Mouse (Mus musculus): ENCODE data around the gene Tff1. TPM values are rescaled to one million over a fixed set of nuclear protein-coding genes. Genes with fewer than 3 reads are reported as not detected.

Tff1 gene
- polyA plus RNA-seq, 1 experiment from 2014 or later = not detected

DNA sequence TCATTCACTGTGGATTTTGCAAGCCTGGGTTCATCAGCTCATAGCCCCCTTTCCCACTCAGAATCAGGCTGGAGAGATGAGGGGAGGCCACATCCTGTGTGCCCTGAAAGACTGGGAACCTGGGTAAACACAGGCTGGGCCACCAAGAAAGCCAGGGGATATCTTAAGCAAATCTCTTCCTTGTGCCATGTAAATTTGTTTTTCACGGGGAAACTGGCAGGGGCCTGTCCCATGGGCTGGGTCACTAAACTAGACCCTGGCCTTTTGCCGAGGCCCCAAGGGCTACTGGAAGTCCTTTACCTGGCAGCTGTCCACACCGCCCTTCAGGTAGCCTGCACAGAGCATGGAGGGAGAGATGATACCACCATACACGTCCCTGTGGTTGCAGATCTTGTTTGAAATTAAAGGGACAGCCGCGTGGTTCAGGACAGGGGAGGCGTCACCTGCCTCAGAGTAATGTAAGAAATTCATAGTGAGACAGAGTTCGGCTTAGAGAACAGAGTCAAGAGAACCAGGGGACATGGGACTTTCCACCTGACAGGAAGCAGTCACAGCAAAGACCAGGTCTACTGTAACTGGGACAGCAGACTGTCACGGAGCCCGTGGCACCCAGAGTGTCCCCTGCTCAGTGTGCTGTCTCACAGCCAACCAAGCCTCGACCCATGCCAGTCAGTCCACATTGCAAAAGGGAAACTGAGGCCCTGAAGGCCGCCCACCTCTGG is 19.4 kb upstream of the Tff1 start:
- Histone ChIP-seq H3K4me2 (no peak overlapping the region), H3K9ac (no peak overlapping the region), H3K36me3 (no peaks in the 10 kb centered on the region), H3K4me3 (no peak overlapping the region), H3K4me1 (replicated peaks) (no peaks in the 10 kb centered on the region), H3K27me3 (no peaks in the 10 kb centered on the region), H3K9me3 (peaks cover 4% of the 10 kb centered on the region; the same call in 1 of the 2 replicates), H3K27ac (no peak overlapping the region)
- ATAC-seq (ENCODE audit: low FRiP score) = no peak
- 83% methylated on average over 12 of the region's 12 CpGs for WGBS

GRCm38 (mm10) chr17:31183180-31183974 is 18.3 kb upstream of the Tff1 start:
- Histone ChIP-seq H3K27ac (no peak overlapping the region), H3K4me3 (no peak overlapping the region), H3K9me3 (peaks cover 4% of the 10 kb centered on the region; the same call in 1 of the 2 replicates), H3K36me3 (no peaks in the 10 kb centered on the region), H3K27me3 (no peaks in the 10 kb centered on the region), H3K9ac (no peak overlapping the region), H3K4me1 (replicated peaks) (no peaks in the 10 kb centered on the region), H3K4me2 (no peak overlapping the region)
- no peak for ATAC-seq (ENCODE audit: low FRiP score)
- WGBS = 74% methylated on average over 12 of the region's 12 CpGs

GRCm38 (mm10) chr17:31181490-31181889 is 16.4 kb upstream of the Tff1 start:
- H3K4me3 ChIP-seq = no peak overlapping the region
- no peaks in the 10 kb centered on the region for H3K9me3 ChIP-seq
- no peak overlapping the region for H3K4me2 ChIP-seq
- WGBS = 90% methylated on average over 4 of the region's 4 CpGs
- no peak overlapping the region for H3K9ac ChIP-seq
- H3K4me1 ChIP-seq (replicated peaks) = no peaks in the 10 kb centered on the region
- H3K27ac ChIP-seq = no peak overlapping the region
- no peaks in the 10 kb centered on the region for H3K27me3 ChIP-seq
- H3K36me3 ChIP-seq = no peaks in the 10 kb centered on the region
- no peak for ATAC-seq (ENCODE audit: low FRiP score)

DNA sequence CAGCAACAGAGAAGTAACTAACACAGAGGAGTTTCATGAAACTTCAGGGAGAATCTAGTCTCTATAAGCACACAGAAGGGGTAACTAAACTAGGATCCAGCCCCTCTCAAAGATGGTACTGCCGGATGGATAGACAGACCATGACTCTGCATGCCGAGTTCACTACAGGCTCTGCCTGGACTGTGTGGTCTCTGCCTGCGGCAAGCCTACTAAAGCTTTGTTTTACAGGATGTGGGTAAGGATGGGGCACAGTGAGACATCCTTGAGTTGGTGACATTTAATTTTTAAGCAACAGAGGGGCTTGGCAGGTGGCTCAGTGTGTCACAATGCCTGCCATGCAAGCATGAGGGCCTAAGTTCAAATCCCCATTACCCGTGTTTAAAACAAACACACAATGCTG is 11.2 kb upstream of the Tff1 start:
- 96% methylated on average over 4 of the region's 4 CpGs for WGBS
- Histone ChIP-seq H3K9ac (no peak overlapping the region), H3K36me3 (no peaks in the 10 kb centered on the region), H3K4me3 (no peak overlapping the region), H3K27ac (no peak overlapping the region), H3K4me1 (replicated peaks) (no peaks in the 10 kb centered on the region), H3K27me3 (no peaks in the 10 kb centered on the region), H3K4me2 (no peak overlapping the region), H3K9me3 (no peaks in the 10 kb centered on the region)
- ATAC-seq (ENCODE audit: low FRiP score) = no peak

DNA sequence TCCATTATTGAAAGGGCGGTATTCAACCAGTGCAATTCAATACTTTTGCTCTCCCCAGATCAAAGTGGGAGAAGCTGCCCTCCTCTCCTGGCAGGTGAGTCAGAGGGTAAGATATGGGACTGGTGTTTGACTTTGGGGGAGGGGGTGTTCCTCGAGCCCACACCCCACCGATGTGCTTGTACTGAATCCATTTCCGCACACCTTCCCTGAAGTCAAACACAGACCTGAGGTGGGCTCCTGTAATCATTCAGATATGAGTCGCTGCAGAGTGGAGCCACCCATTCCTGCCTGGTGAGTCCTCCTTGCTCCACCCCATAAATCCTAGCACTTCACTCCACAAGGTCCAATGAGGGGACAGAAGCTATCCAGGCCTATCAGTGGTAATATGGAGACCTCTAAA is 4.7 kb upstream of the Tff1 start:
- Histone ChIP-seq H3K9ac (no peak overlapping the region), H3K4me2 (no peak overlapping the region), H3K36me3 (no peaks in the 10 kb centered on the region), H3K4me3 (no peak overlapping the region), H3K4me1 (replicated peaks) (no peaks in the 10 kb centered on the region), H3K9me3 (no peaks in the 10 kb centered on the region), H3K27ac (no peak overlapping the region), H3K27me3 (no peaks in the 10 kb centered on the region)
- no peak for ATAC-seq (ENCODE audit: low FRiP score)
- 91% methylated on average over 5 of the region's 5 CpGs for WGBS

- H3K4me1 ChIP-seq (replicated peaks) = no peaks in the 10 kb centered on the region
- H3K27me3 ChIP-seq = no peaks in the 10 kb centered on the region
- no peak for ATAC-seq (ENCODE audit: low FRiP score)
- H3K4me3 ChIP-seq = no peak overlapping the region
- H3K36me3 ChIP-seq = no peaks in the 10 kb centered on the region
- H3K4me2 ChIP-seq = no peak overlapping the region
- 74% methylated on average over 2 of the region's 2 CpGs for WGBS
- H3K27ac ChIP-seq = no peak overlapping the region
- no peaks in the 10 kb centered on the region for H3K9me3 ChIP-seq
- no peak overlapping the region for H3K9ac ChIP-seq
Measured at GRCm38 (mm10) chr17:31163821-31164220, 1.3 kb downstream of the Tff1 start.

- 89% methylated on average over 12 of the region's 12 CpGs for WGBS
- H3K4me2 ChIP-seq = no peak overlapping the region
- H3K4me3 ChIP-seq = no peak overlapping the region
- no peaks in the 10 kb centered on the region for H3K36me3 ChIP-seq
- no peak overlapping the region for H3K9ac ChIP-seq
- no peaks in the 10 kb centered on the region for H3K27me3 ChIP-seq
- no peaks in the 10 kb centered on the region for H3K9me3 ChIP-seq
- H3K27ac ChIP-seq = no peak overlapping the region
- ATAC-seq (ENCODE audit: low FRiP score) = no peak
- no peaks in the 10 kb centered on the region for H3K4me1 ChIP-seq (replicated peaks)
Measured at GRCm38 (mm10) chr17:31162607-31163006, 2.5 kb downstream of the Tff1 start.

- Histone ChIP-seq H3K27ac (no peak overlapping the region), H3K9ac (no peak overlapping the region), H3K4me2 (no peak overlapping the region), H3K4me1 (replicated peaks) (no peaks in the 10 kb centered on the region), H3K36me3 (no peaks in the 10 kb centered on the region), H3K9me3 (no peaks in the 10 kb centered on the region), H3K4me3 (no peak overlapping the region), H3K27me3 (no peaks in the 10 kb centered on the region)
- no peak for ATAC-seq (ENCODE audit: low FRiP score)
- WGBS = 68% methylated on average over 4 of the region's 4 CpGs
Measured at GRCm38 (mm10) chr17:31160291-31160690, 4.8 kb downstream of the Tff1 start.

DNA sequence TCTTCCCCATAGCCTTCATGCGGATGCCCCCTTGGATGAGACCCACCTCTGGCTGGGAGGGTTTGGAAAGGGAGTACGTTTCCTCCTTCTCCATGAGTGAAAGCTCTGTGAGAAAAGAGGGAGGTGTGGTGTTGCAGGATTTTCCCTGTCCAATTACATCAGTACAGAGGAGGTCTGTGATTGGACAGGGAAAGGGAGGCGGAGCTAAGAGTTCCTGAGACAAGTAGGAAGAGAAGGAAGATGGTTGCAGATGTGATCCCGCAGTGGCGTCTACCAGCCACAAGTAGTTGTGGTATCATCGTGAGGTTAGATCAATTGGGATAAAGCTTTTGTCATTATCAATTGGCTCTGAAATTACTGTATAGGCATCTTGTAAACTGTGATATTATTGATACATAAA is 7.2 kb downstream of the Tff1 start:
- no peak for ATAC-seq (ENCODE audit: low FRiP score)
- H3K27ac ChIP-seq = no peak overlapping the region
- no peaks in the 10 kb centered on the region for H3K36me3 ChIP-seq
- no peaks in the 10 kb centered on the region for H3K27me3 ChIP-seq
- WGBS = 81% methylated on average over 6 of the region's 6 CpGs
- no peaks in the 10 kb centered on the region for H3K4me1 ChIP-seq (replicated peaks)
- H3K4me3 ChIP-seq = no peak overlapping the region
- H3K4me2 ChIP-seq = no peak overlapping the region
- H3K9me3 ChIP-seq = no peaks in the 10 kb centered on the region
- H3K9ac ChIP-seq = no peak overlapping the region

DNA sequence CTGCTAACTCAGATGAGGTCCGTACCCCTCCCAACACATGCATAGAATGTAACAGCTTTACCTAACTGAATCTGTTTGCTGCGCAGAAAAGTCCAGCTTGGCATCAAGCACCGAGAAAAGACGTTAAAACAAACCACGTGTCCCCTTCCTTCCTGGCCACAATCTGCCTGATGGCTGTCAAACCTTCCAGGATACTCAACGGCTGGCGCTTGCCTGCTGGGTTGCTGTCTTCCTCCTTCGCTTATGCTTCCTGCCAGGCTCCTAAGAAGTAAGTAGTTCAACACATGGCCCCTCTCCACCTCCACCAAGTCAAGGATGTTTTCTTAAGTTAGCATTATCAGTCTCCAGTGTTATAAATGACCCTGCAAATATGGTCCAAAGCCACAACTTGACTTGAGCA is 11.3 kb downstream of the Tff1 start:
- ATAC-seq (ENCODE audit: low FRiP score) = no peak
- peaks cover 6% of the 10 kb centered on the region for H3K4me1 ChIP-seq (replicated peaks)
- H3K4me3 ChIP-seq = no peak overlapping the region
- H3K4me2 ChIP-seq = no peak overlapping the region
- H3K27me3 ChIP-seq = no peaks in the 10 kb centered on the region
- no peak overlapping the region for H3K9ac ChIP-seq
- WGBS = 80% methylated on average over 8 of the region's 8 CpGs
- no peaks in the 10 kb centered on the region for H3K36me3 ChIP-seq
- no peak overlapping the region for H3K27ac ChIP-seq
- peaks cover 1% of the 10 kb centered on the region; the same call in 1 of the 2 replicates for H3K9me3 ChIP-seq

DNA sequence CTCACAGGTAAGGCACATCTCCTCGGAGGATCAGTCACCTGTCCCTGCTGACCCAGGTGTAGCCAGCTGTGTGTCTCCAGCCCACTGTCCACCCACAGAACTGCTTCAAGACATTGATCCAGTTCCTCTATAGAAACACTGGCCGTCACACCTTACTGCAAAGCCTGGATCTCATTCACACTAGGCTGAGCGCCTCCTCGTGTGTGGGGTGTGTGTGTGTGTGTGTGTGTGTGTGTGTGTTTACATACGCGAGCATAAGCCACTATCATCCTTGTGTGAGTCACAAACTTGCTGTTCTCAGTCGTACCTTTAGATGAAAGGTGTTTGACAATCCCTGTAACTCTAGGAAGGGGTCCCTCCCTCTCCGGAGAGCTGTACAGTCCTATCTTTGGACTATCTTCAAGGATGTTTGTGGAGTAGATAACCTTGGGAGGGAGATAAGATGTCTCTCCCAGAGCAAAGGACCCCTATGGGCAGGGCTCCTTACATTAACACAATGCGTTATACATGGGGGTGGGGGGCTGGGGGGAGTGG is 12.0 kb downstream of the Tff1 start:
- Histone ChIP-seq H3K27me3 (no peaks in the 10 kb centered on the region), H3K4me1 (replicated peaks) (peaks cover 6% of the 10 kb centered on the region), H3K27ac (no peak overlapping the region), H3K36me3 (no peaks in the 10 kb centered on the region), H3K4me2 (no peak overlapping the region), H3K9ac (no peak overlapping the region), H3K4me3 (no peak overlapping the region), H3K9me3 (peaks cover 5% of the 10 kb centered on the region; the same call in 1 of the 2 replicates)
- ATAC-seq (ENCODE audit: low FRiP score) = no peak
- 86% methylated on average over 9 of the region's 9 CpGs for WGBS

- Histone ChIP-seq H3K9ac (no peak overlapping the region), H3K4me2 (no peak overlapping the region), H3K36me3 (no peaks in the 10 kb centered on the region), H3K27ac (no peak overlapping the region), H3K4me3 (no peak overlapping the region), H3K27me3 (no peaks in the 10 kb centered on the region), H3K9me3 (peaks cover 5% of the 10 kb centered on the region; the same call in 1 of the 2 replicates), H3K4me1 (replicated peaks) (peaks cover 6% of the 10 kb centered on the region)
- 38% methylated on average over 5 of the region's 5 CpGs for WGBS
- ATAC-seq (ENCODE audit: low FRiP score) = no peak
Measured at GRCm38 (mm10) chr17:31152512-31152911, 12.6 kb downstream of the Tff1 start.

Data from hindbrain, embryonic 13.5 days (tissue).